20 mouse cellular contexts compared by ENCODE assay signal in the genomic region with DNA sequence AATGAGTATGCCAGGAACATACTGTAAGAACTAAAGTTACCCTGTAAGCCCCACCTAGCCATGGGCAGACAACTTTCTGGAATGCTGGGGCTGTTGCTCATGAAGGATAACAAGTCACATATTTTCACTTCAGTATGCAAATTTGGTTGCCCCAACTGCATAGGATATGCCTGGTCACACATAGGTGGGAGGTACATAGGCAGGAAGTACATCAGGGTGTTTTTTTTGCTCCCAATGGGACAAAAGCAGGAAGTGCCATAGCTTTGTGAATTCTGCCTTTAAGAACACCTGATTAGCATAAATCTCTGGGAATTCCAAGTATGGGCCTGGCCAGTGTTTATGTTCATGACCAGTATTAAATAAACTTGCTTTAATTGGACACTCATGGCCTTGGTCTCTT. TPM values are rescaled to one million over a fixed set of nuclear protein-coding genes. Genes with fewer than 3 reads are reported as not detected.
DNase-seq lines count a peak whose midpoint lies in the region; ATAC-seq and TF ChIP-seq lines count a peak whose summit lies in the region.
"Not testable (repeated sequence)": the region's sequence is repeated elsewhere in the genome, so short reads cannot be mapped to it uniquely, and the experiment has no call there.
"Had no signal": no experiment of that assay in that cellular context is flagged by ENCODE, and none has a peak within 500 bp of the region (broad histone marks: within the 10 kb centered on the region; RNA-seq: fewer than 3 reads in every experiment).

No protein-coding gene starts in this region.

- not testable (repeated sequence) for H3K4me3 ChIP-seq in CH12.LX (replicated peaks in 1 of 3; ENCODE audit: low read depth in 2 of 3, low read length in 2 of 3, poor library complexity in 1 of 3); bone marrow macrophage, adult 2 months (ENCODE audit: insufficient read depth, low read length); intestine, embryonic 15.5 days (replicated peaks); kidney, postnatal 0 days (replicated peaks; ENCODE audit: low read depth, low read length); neural tube, embryonic 11.5 days (ENCODE audit: low read depth, low read length)

- dilution Hi-C loops in CH12.LX (cut with MboI; ENCODE audit: extremely low pct_ligation_motif_present, extremely low pct_unique_long_range_greater_than_20kb, low sequenced_read_pairs), result not testable (repeated sequence)

- DNase-seq in CH12.LX (ENCODE audit: extremely low read depth) (peak; percentile 42), MEL-GATA-1-ER (ENCODE audit: extremely low read depth, low read depth) (peak; percentile 36)
- DNase-seq in kidney, postnatal 0 days (ENCODE audit: low spot score), result peak; percentile 5
- DNase-seq in neural tube, embryonic 11.5 days (ENCODE audit: low spot score), result not testable (repeated sequence)

- H3K27me3 ChIP-seq in CH12.LX (replicated peaks); intestine, embryonic 15.5 days (replicated peaks); kidney, postnatal 0 days (ENCODE audit: insufficient read depth, low read length); neural tube, embryonic 11.5 days (ENCODE audit: control insufficient read depth, insufficient read depth, low read length): not testable (repeated sequence)

- in situ Hi-C loops in CH12.LX (cut with MboI; ENCODE audit: low pct_ligation_motif_present, low pct_unique_long_range_greater_than_20kb, low sequenced_read_pairs), result not testable (repeated sequence)

- H3K36me3 ChIP-seq in CH12.LX (replicated peaks in 1 of 2; ENCODE audit: control insufficient read depth in 1 of 2, insufficient read depth in 1 of 2, low read length in 1 of 2); intestine, embryonic 15.5 days; kidney, postnatal 0 days (ENCODE audit: insufficient read depth, low read length); neural tube, embryonic 11.5 days (ENCODE audit: control insufficient read depth, insufficient read depth, low read length): not testable (repeated sequence)

- peaks cover 0 to 16% of the 10 kb centered on the region in 2 experiments; a peak in 2 of 4 replicates for H3K4me1 ChIP-seq in CH12.LX (ENCODE audit: control insufficient read depth in 1 of 2, insufficient read depth in 2 of 2)
- peaks cover 18% of the 10 kb centered on the region for H3K4me1 ChIP-seq in bone marrow macrophage, adult 2 months (ENCODE audit: control insufficient read depth, insufficient read depth, low read length)
- not testable (repeated sequence) for H3K4me1 ChIP-seq in intestine, embryonic 15.5 days (replicated peaks); kidney, postnatal 0 days (replicated peaks; ENCODE audit: insufficient read depth, low read length); neural tube, embryonic 11.5 days (ENCODE audit: control insufficient read depth, insufficient read depth, low read length)

- TF ChIP-seq CTCF in CH12.LX (conservative IDR thresholded peaks at IDR 0.05 in 1 of 2, IDR thresholded peaks at IDR 0.05 in 1 of 2; ENCODE audit: low read depth in 2 of 2, low read length in 2 of 2); bone marrow macrophage, adult 2 months (IDR thresholded peaks at IDR 0.05; ENCODE audit: low read depth, low read length); kidney, postnatal 0 days (IDR thresholded peaks at IDR 0.05; ENCODE audit: low read depth): not testable (repeated sequence)

- not testable (repeated sequence) for H3K27ac ChIP-seq in CH12.LX (ENCODE audit: insufficient read depth, low read depth); intestine, embryonic 15.5 days; kidney, postnatal 0 days; neural tube, embryonic 11.5 days (ENCODE audit: low read depth, low read length)
- peak overlapping the region; percentile 60 for H3K27ac ChIP-seq in bone marrow macrophage, adult 2 months (ENCODE audit: insufficient read depth, low read depth, low read length)

- peak; percentile 43; the same call in 1 of the 2 replicates for ATAC-seq in intestine, embryonic 15.5 days
- ATAC-seq in kidney, postnatal 0 days (replicated peaks; ENCODE audit: low FRiP score, low read depth), result not testable (repeated sequence)
- peak; percentile 41; the same call in 1 of the 2 replicates for ATAC-seq in neural tube, embryonic 11.5 days (ENCODE audit: insufficient read depth, low FRiP score, low TSS enrichment)

- TF ChIP-seq RAD21 in CH12.LX (IDR thresholded peaks at IDR 0.05; ENCODE audit: low read depth, low read length), result not testable (repeated sequence)

- not testable (repeated sequence) for H3K9ac ChIP-seq in CH12.LX (ENCODE audit: insufficient read depth, low read depth); intestine, embryonic 15.5 days; kidney, postnatal 0 days (ENCODE audit: low read depth, low read length); neural tube, embryonic 11.5 days (ENCODE audit: low read length)

- H3K9me3 ChIP-seq in CH12.LX (replicated peaks; ENCODE audit: low read length); intestine, embryonic 15.5 days; kidney, postnatal 0 days (replicated peaks; ENCODE audit: low read length); neural tube, embryonic 11.5 days (ENCODE audit: control insufficient read depth, low read length): not testable (repeated sequence)

- not testable (repeated sequence) for H3K79me2 ChIP-seq in CH12.LX (replicated peaks; ENCODE audit: control insufficient read depth, extremely low read depth, insufficient read depth, poor library complexity, severe bottlenecking)

- not testable (repeated sequence) for H3K4me2 ChIP-seq in CH12.LX (ENCODE audit: insufficient read depth, low read depth, poor library complexity, severe bottlenecking); intestine, embryonic 15.5 days (replicated peaks); kidney, postnatal 0 days (ENCODE audit: low read length); neural tube, embryonic 11.5 days (ENCODE audit: low read depth)

- not testable (repeated sequence) for TF ChIP-seq EP300 in CH12.LX (IDR thresholded peaks at IDR 0.05; ENCODE audit: low read length)

- not testable (repeated sequence) for TF ChIP-seq POLR2A in CH12.LX (IDR thresholded peaks at IDR 0.05; ENCODE audit: low read depth, low read length); bone marrow macrophage, adult 2 months (IDR thresholded peaks at IDR 0.05; ENCODE audit: borderline replicate concordance, low read depth, low read length)

TF ChIP-seq in CH12.LX, 34 proteins besides CTCF, POLR2A, EP300 and RAD21:
- peak; percentile 42; the same call in 1 of the 2 replicates for TF ChIP-seq ZNF384 (IDR thresholded peaks at IDR 0.05; ENCODE audit: low read depth, low read length)

RNA-seq across cellular contexts. Expression of gene Clca4b, which starts 1.3 kb away (rescaled TPM):
- total RNA-seq in CH12.LX (2012; rRNA removed), result not detected in 2 replicates
- total RNA-seq in CH12.LX (2014; rRNA removed), result not detected in 2 replicates
- not detected in 2 replicates for polyA plus RNA-seq in CH12.LX (2012; ENCODE audit: insufficient read length, low read depth)
- not detected in 2 replicates for polyA plus RNA-seq in bone marrow macrophage, adult 2 months (2012; ENCODE audit: insufficient read depth, insufficient read length, missing spikeins)
- 22.4 and 31.6 TPM in 2 replicates for polyA plus RNA-seq in intestine, embryonic 15.5 days (2015; fragmentation: Nextera tagmentation; extraction: Ambion mirVana)
- polyA plus RNA-seq in kidney, postnatal 0 days (2015; fragmentation: Nextera tagmentation; extraction: Ambion mirVana), result 0.04 and 0.08 TPM in 2 replicates
- polyA plus RNA-seq in neural tube, embryonic 11.5 days (2014; fragmentation: Nextera tagmentation; extraction: Ambion mirVana), result not detected in 2 replicates
- total RNA-seq: adrenal gland, adult 18-20 months; adrenal gland, adult 8-10 months; adrenal gland, postnatal 14 days; adrenal gland, postnatal 36 days; common myeloid progenitor, adult 5-6 weeks; forebrain, postnatal 0 days had no signal
- polyA plus RNA-seq: activated CD4-positive, CD25-positive, alpha-beta regulatory T cell, adult 4 months; brain, embryonic 14.5 days; CD4-positive, CD25-positive, alpha-beta regulatory T cell, adult 4 months; embryonic facial prominence, embryonic 12.5 days; embryonic facial prominence, embryonic 14.5 days; forebrain, embryonic 11.5 days; forebrain, embryonic 13.5 days; forebrain, embryonic 15.5 days; forebrain, postnatal 0 days had no signal

RNA-seq across cellular contexts. Expression of gene Clca4a, which starts 41.2 kb away (rescaled TPM):
- 0.21 and 0.30 TPM in 2 replicates for total RNA-seq in CH12.LX (2012; rRNA removed)
- 0.47 and 0.51 TPM in 2 replicates for total RNA-seq in CH12.LX (2014; rRNA removed)
- polyA plus RNA-seq in CH12.LX (2012; ENCODE audit: insufficient read length, low read depth), result 0.29 and 0.47 TPM in 2 replicates
- not detected in 2 replicates for polyA plus RNA-seq in bone marrow macrophage, adult 2 months (2012; ENCODE audit: insufficient read depth, insufficient read length, missing spikeins)
- polyA plus RNA-seq in intestine, embryonic 15.5 days (2015; fragmentation: Nextera tagmentation; extraction: Ambion mirVana), result 0.06 TPM in 1 of 2 replicates, not detected in the other
- 0.08 TPM in 1 of 2 replicates, not detected in the other for polyA plus RNA-seq in kidney, postnatal 0 days (2015; fragmentation: Nextera tagmentation; extraction: Ambion mirVana)
- not detected in 2 replicates for polyA plus RNA-seq in neural tube, embryonic 11.5 days (2014; fragmentation: Nextera tagmentation; extraction: Ambion mirVana)
- total RNA-seq: adrenal gland, adult 18-20 months; adrenal gland, adult 8-10 months; adrenal gland, postnatal 14 days; adrenal gland, postnatal 36 days; common myeloid progenitor, adult 5-6 weeks; forebrain, postnatal 0 days had no signal
- polyA plus RNA-seq: activated CD4-positive, CD25-positive, alpha-beta regulatory T cell, adult 4 months; brain, embryonic 14.5 days; CD4-positive, CD25-positive, alpha-beta regulatory T cell, adult 4 months; embryonic facial prominence, embryonic 14.5 days; forebrain, embryonic 11.5 days; forebrain, embryonic 13.5 days; forebrain, embryonic 15.5 days; forebrain, postnatal 0 days had no signal

Comparison
In these comparisons a context has a peak if more than half of its experiments do, and no peak if none do; other contexts are left out.
1. RNA of gene Clca4b, which starts 1.3 kb away (polyA plus RNA-seq): 22.4 to 31.6 TPM in intestine, embryonic 15.5 days; 0.04 to 0.08 TPM in kidney, postnatal 0 days, not detected in CH12.LX, not detected in bone marrow macrophage, adult 2 months and not detected in neural tube, embryonic 11.5 days; every median in the first group is over 10 times any median in the second.